Mouse (Mus musculus) embryo, embryonic 11.5 days (tissue): ENCODE measurements around the gene Kdr.

Experiments
- DNase-seq: peaks from one replicate; pipeline ENCODE4 v3.0.0-alpha.2; 2012; ENCODE audit warnings: low read depth, low spot score

The Kdr gene

GRCm38 (mm10) chr5:75978374-75979100, at the start of gene Kdr:
Kdr (minus strand) TSS chr5:75978458.
- peak; percentile 73 for DNase-seq

- DNase-seq, result no peak
Measured at GRCm38 (mm10) chr5:76026805-76027204, 48.5 kb upstream of the Kdr start.

- no peak for DNase-seq
Measured at GRCm38 (mm10) chr5:76025996-76026665, 47.9 kb upstream of the Kdr start.

GRCm38 (mm10) chr5:76023011-76023773, 44.9 kb upstream of the Kdr start:
- DNase-seq, result no peak

GRCm38 (mm10) chr5:76022436-76022835, 44.2 kb upstream of the Kdr start:
- DNase-seq, result no peak

- no peak for DNase-seq
Measured at GRCm38 (mm10) chr5:76018321-76018720, 40.1 kb upstream of the Kdr start.

- DNase-seq, result no peak
Measured at GRCm38 (mm10) chr5:76016086-76016485, 37.8 kb upstream of the Kdr start.

- no peak for DNase-seq
Measured at GRCm38 (mm10) chr5:76013881-76014431, 35.7 kb upstream of the Kdr start.

- DNase-seq, result no peak
Measured at GRCm38 (mm10) chr5:76006403-76006802, 28.1 kb upstream of the Kdr start.

GRCm38 (mm10) chr5:75990212-75990611, 12.0 kb upstream of the Kdr start:
- DNase-seq, result no peak

- no peak for DNase-seq
Measured at GRCm38 (mm10) chr5:75987530-75987929, 9.3 kb upstream of the Kdr start.

- no peak for DNase-seq
Measured at GRCm38 (mm10) chr5:75980521-75981311, 2.5 kb upstream of the Kdr start.

GRCm38 (mm10) chr5:75979108-75979507, 850 bp upstream of the Kdr start:
- DNase-seq, result no peak

- no peak for DNase-seq
Measured at GRCm38 (mm10) chr5:75977441-75978373, 551 bp downstream of the Kdr start.

- DNase-seq, result no peak
Measured at GRCm38 (mm10) chr5:75976696-75977095, 1.6 kb downstream of the Kdr start.

GRCm38 (mm10) chr5:75975398-75975797, 2.9 kb downstream of the Kdr start:
- DNase-seq, result no peak

- DNase-seq, result no peak
Measured at GRCm38 (mm10) chr5:75974543-75975130, 3.6 kb downstream of the Kdr start.

GRCm38 (mm10) chr5:75969887-75970286, 8.4 kb downstream of the Kdr start:
- no peak for DNase-seq

- no peak for DNase-seq
Measured at GRCm38 (mm10) chr5:75962558-75962957, 15.7 kb downstream of the Kdr start.
